Mouse (Mus musculus): ENCODE measurements around the gene Tmem210. TPM values are rescaled to one million over a fixed set of nuclear protein-coding genes. Genes with fewer than 3 reads are reported as not detected.

Tmem210 gene
- polyA plus RNA-seq, 1 experiment from 2014 or later, result not detected

DNA sequence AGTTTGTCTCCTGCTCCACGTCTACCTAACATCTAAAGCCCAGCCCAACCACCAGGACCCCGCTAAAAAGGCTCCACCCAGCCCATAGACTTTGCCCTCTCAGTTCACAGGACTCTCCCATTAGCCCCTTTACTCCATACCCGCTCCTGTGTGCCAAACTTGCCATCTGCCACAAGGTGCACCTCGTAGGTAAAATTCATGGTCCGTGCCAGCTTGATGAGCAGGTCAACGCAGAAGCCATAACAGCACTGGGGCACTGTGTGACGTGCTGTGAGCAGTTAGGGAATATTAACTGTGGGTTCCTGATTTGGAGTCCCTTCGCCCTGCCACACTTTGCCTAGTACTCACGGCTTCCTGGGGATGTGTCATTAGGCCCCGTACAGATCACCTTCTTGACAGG, 10.1 kb downstream of the Tmem210 start:
- no peak overlapping the region for H3K4me2 ChIP-seq (ENCODE audit: low read length)
- H3K4me1 ChIP-seq (ENCODE audit: control insufficient read depth, insufficient read depth, low read length), result no peaks in the 10 kb centered on the region
- no peaks in the 10 kb centered on the region for H3K9me3 ChIP-seq (replicated peaks; ENCODE audit: control insufficient read depth, low read length)
- peaks cover 3% of the 10 kb centered on the region; the same call in 1 of the 2 replicates for H3K27me3 ChIP-seq (replicated peaks; ENCODE audit: control insufficient read depth, insufficient read depth, low read length)
- H3K27ac ChIP-seq (ENCODE audit: low read depth, low read length), result no peak overlapping the region
- H3K9ac ChIP-seq (ENCODE audit: low read length), result no peak overlapping the region
- ATAC-seq (no peak), DNase-seq (ENCODE audit: low spot score) (no peak)
- H3K4me3 ChIP-seq (ENCODE audit: low read depth, low read length), result no peak overlapping the region
- WGBS, result 85% methylated on average over 10 of the region's 10 CpGs
- no peaks in the 10 kb centered on the region for H3K36me3 ChIP-seq (ENCODE audit: control insufficient read depth, insufficient read depth, low read length)

DNA sequence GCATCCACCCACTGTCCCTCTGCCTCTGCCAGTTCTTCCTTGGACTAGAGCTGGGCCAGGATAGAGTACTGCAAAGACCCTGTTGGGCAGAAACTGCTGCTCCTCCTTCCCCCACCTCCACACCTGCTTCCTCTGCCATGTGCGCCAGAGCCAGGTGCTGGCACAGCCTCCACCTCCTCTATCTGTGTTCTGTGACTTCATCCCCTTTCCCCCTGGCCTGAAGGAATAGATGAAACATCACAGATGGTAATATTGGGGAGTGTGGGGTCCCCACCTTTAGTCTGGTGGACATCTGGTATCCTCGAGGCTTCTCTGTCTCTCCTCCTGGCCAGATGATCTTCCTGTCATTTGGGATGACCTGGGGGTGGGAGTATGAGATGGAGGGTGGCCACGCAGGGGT, 15.5 kb downstream of the Tmem210 start:
- Histone ChIP-seq H3K9ac (ENCODE audit: low read length) (no peak overlapping the region), H3K4me1 (ENCODE audit: control insufficient read depth, insufficient read depth, low read length) (peaks cover 2% of the 10 kb centered on the region; the same call in 1 of the 2 replicates), H3K4me3 (ENCODE audit: low read depth, low read length) (no peak overlapping the region), H3K4me2 (ENCODE audit: low read length) (no peak overlapping the region), H3K9me3 (replicated peaks; ENCODE audit: control insufficient read depth, low read length) (no peaks in the 10 kb centered on the region), H3K36me3 (ENCODE audit: control insufficient read depth, insufficient read depth, low read length) (no peaks in the 10 kb centered on the region), H3K27me3 (replicated peaks; ENCODE audit: control insufficient read depth, insufficient read depth, low read length) (peaks cover 14% of the 10 kb centered on the region), H3K27ac (ENCODE audit: low read depth, low read length) (no peak overlapping the region)
- ATAC-seq (no peak), DNase-seq (ENCODE audit: low spot score) (no peak)
- WGBS, result 72% methylated on average over 3 of the region's 3 CpGs

DNA sequence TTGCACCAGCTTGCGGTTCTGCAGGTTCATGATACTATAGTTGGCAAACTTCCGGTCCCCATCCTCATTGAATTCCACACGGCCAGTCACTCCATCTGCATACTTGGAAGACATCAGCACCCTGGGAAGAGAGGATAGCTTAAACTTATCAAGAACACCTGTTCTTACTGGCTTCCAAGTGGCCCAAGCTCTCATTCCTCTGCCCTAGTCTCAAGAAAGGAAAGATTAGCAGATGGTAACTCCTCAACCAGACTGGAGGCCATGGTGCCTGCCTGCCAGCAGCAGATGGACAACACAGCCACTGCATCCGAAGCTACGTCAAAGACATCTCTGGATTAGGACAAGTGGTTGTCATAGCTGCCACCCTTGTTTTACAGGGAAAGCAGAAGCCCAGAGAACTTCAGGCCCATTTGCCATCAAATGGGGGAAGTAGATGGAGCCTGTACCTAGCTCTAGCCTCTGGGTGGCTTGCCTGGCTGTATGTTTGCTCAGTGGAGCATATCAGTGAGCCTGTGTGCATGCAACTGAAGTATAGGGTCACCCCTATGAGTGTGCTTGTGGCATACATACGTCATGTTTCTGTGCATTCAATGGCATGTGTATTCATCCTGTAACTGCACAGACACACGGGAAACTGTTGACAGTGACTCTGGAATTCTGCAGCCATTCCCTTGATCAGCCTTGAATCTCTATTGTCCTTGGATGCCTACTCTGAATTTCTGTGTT, 16.1 kb downstream of the Tmem210 start:
- Histone ChIP-seq H3K9me3 (replicated peaks; ENCODE audit: control insufficient read depth, low read length) (no peaks in the 10 kb centered on the region), H3K9ac (ENCODE audit: low read length) (no peak overlapping the region; the same call in 1 of the 2 replicates), H3K4me3 (ENCODE audit: low read depth, low read length) (peak overlapping the region; percentile 46), H3K27me3 (replicated peaks; ENCODE audit: control insufficient read depth, insufficient read depth, low read length) (peaks cover 19% of the 10 kb centered on the region), H3K4me2 (ENCODE audit: low read length) (peak overlapping the region; percentile 81), H3K36me3 (ENCODE audit: control insufficient read depth, insufficient read depth, low read length) (no peaks in the 10 kb centered on the region), H3K27ac (ENCODE audit: low read depth, low read length) (no peak overlapping the region), H3K4me1 (ENCODE audit: control insufficient read depth, insufficient read depth, low read length) (peaks cover 2% of the 10 kb centered on the region; the same call in 1 of the 2 replicates)
- DNase-seq (ENCODE audit: low spot score) (no peak), ATAC-seq (0 out of 2 replicates have a peak, but pooled peaks have one; percentile 11)
- 77% methylated on average over 7 of the region's 7 CpGs for WGBS

DNA sequence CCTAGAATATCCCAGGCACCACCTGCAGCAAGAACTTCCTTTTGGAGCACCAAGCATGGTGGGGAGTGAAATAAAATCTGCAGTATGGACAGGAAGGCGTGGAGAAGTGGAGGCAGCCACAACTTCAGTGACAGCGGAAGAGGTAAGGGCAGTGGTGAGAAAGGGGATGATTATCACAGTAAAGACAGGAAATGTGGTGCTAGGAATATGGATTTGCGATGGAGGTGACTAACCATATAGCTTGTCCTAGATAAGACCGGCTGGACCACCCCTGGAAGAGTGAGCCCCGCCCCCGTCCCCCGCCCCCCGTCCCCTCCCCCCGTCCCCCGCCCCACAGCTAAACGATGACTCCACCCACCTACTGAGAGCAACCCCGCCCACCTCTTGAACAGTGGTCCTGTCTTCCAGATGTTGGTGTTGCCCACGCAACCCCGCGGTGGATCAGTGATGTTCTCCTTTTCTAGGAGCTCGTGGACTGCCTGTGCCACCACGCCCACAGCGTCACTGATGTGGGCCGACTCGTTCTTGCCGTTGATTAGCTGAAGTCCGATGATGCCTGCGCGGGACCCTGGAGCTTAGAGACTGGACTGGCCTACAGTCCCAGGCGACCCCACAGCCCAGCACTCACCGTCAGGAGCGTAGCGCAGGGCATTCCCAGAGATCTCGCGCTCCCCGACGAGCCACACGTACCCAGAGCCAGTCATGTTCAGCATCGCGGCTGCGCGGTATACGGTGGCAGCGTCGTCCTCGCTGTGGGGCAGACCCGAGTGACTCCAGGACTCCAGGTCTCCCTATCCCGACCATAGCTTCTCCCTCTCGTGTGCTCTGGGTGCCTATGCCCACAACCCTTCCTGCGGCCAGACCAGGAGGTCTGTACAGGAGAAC, 17.0 kb downstream of the Tmem210 start:
- no peaks in the 10 kb centered on the region for H3K9me3 ChIP-seq (replicated peaks; ENCODE audit: control insufficient read depth, low read length)
- peak; percentile 85 for ATAC-seq
- H3K4me1 ChIP-seq (ENCODE audit: control insufficient read depth, insufficient read depth, low read length), result peaks cover 2% of the 10 kb centered on the region; the same call in 1 of the 2 replicates
- DNase-seq (ENCODE audit: low spot score), result peak; percentile 77
- peak overlapping the region; percentile 46 for H3K4me3 ChIP-seq (ENCODE audit: low read depth, low read length)
- no peaks in the 10 kb centered on the region for H3K36me3 ChIP-seq (ENCODE audit: control insufficient read depth, insufficient read depth, low read length)
- H3K27ac ChIP-seq (ENCODE audit: low read depth, low read length), result no peak overlapping the region
- peak overlapping the region; percentile 81 for H3K4me2 ChIP-seq (ENCODE audit: low read length)
- H3K27me3 ChIP-seq (replicated peaks; ENCODE audit: control insufficient read depth, insufficient read depth, low read length), result peaks cover 24% of the 10 kb centered on the region
- 1% methylated on average over 44 of the region's 45 CpGs for WGBS
- peak overlapping the region; percentile 72 for H3K9ac ChIP-seq (ENCODE audit: low read length)

DNA sequence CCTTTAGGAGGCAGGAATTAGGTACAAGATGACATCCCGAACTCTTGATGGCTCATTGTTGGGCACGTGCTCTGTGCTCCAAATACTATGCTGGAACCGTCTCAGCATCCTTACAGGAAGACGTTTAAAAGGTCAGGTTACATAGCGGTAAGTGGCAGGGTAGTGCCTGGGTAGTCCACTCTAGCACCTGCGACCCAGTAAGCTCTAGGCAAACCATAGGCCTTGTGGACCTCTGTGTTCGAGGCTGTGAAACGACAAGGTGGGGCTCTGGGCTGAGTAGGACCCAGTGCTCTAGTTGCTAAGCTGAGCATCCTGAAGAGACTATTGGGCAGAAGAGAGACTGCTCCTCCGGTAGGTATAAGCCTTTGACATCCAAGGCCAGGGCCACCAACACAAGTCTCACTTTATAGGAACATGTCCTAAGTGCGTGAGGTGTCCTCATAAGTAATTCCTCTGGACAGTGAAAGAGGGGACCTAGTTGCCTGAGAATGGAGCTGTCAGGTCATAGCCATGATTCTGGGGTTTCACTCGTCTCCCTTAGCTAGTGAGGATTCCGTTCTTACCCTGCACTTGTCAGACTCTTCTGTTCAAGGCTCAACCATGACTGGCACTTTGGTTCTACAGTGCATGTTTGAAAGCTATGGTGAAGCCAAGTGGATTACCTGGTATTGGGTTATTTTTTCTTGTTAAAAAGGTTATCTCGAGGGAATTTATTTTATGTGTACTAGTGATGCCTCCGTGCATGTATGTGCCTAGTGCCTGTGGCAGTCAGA, 17.8 kb downstream of the Tmem210 start:
- Histone ChIP-seq H3K4me2 (ENCODE audit: low read length) (peak overlapping the region; percentile 81), H3K27ac (ENCODE audit: low read depth, low read length) (no peak overlapping the region), H3K4me1 (ENCODE audit: control insufficient read depth, insufficient read depth, low read length) (peaks cover 2% of the 10 kb centered on the region; the same call in 1 of the 2 replicates), H3K27me3 (replicated peaks; ENCODE audit: control insufficient read depth, insufficient read depth, low read length) (peaks cover 33% of the 10 kb centered on the region), H3K4me3 (ENCODE audit: low read depth, low read length) (peak overlapping the region; percentile 46), H3K36me3 (ENCODE audit: control insufficient read depth, insufficient read depth, low read length) (no peaks in the 10 kb centered on the region), H3K9me3 (replicated peaks; ENCODE audit: control insufficient read depth, low read length) (no peaks in the 10 kb centered on the region), H3K9ac (ENCODE audit: low read length) (peak overlapping the region; percentile 72)
- ATAC-seq (no peak), DNase-seq (ENCODE audit: low spot score) (no peak)
- WGBS, result 51% methylated on average over 14 of the region's 14 CpGs

DNA sequence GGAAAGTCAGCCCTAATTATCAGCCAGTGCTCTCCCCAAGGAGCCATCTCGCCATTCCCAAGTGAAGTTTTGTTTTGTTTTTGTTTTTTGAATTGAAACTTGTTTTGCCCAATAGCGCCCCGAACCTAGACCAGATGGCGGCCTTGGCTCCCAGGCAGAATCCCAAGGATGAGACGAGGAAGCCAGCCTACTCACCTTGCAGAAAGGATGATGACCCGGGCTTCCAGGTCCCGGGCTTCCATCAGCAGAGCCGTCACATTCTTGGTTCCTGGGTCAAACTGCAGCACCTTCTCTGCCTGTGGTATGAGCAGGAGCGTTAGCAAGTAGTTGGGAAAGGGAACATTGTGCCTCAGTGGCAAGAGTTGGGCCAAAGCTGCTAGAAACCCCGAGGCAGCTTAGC, 22.2 kb downstream of the Tmem210 start:
- ATAC-seq, result no peak
- Histone ChIP-seq H3K4me2 (ENCODE audit: low read length) (no peak overlapping the region), H3K4me1 (ENCODE audit: control insufficient read depth, insufficient read depth, low read length) (no peaks in the 10 kb centered on the region), H3K36me3 (ENCODE audit: control insufficient read depth, insufficient read depth, low read length) (no peaks in the 10 kb centered on the region), H3K27me3 (replicated peaks; ENCODE audit: control insufficient read depth, insufficient read depth, low read length) (peaks cover 66% of the 10 kb centered on the region), H3K4me3 (ENCODE audit: low read depth, low read length) (no peak overlapping the region), H3K27ac (ENCODE audit: low read depth, low read length) (no peak overlapping the region), H3K9ac (ENCODE audit: low read length) (no peak overlapping the region), H3K9me3 (replicated peaks; ENCODE audit: control insufficient read depth, low read length) (no peaks in the 10 kb centered on the region)
- DNase-seq (ENCODE audit: low spot score), result no peak
- WGBS, result 56% methylated on average over 10 of the region's 10 CpGs

DNA sequence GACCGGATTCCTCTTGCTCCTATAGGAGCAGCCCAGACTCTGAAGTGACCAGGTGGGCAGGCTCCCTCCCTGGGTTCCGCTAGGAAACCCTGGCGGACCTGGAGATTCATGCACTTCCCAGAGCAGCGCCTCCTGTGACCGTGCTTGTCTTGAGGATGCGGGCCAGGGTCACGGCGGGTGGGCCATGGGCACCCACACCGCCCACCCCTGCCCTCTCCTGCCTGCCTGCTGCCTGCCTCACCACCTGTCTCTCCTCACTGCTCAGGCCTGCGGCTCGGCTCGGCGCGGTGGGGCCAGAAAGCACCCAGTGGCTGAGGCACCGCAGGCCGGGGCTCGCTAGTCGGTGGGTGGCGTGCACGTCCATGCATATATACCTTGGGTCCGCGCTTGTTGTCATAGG, 23.0 kb downstream of the Tmem210 start:
- H3K27me3 ChIP-seq (replicated peaks; ENCODE audit: control insufficient read depth, insufficient read depth, low read length), result peaks cover 69% of the 10 kb centered on the region
- H3K27ac ChIP-seq (ENCODE audit: low read depth, low read length), result no peak overlapping the region
- H3K9ac ChIP-seq (ENCODE audit: low read length), result no peak overlapping the region
- H3K36me3 ChIP-seq (ENCODE audit: control insufficient read depth, insufficient read depth, low read length), result no peaks in the 10 kb centered on the region
- no peaks in the 10 kb centered on the region for H3K4me1 ChIP-seq (ENCODE audit: control insufficient read depth, insufficient read depth, low read length)
- DNase-seq (ENCODE audit: low spot score), result no peak
- H3K4me3 ChIP-seq (ENCODE audit: low read depth, low read length), result no peak overlapping the region
- no peaks in the 10 kb centered on the region for H3K9me3 ChIP-seq (replicated peaks; ENCODE audit: control insufficient read depth, low read length)
- no peak for ATAC-seq
- H3K4me2 ChIP-seq (ENCODE audit: low read length), result no peak overlapping the region
- WGBS, result under 1% methylated on average over 22 of the region's 22 CpGs

DNA sequence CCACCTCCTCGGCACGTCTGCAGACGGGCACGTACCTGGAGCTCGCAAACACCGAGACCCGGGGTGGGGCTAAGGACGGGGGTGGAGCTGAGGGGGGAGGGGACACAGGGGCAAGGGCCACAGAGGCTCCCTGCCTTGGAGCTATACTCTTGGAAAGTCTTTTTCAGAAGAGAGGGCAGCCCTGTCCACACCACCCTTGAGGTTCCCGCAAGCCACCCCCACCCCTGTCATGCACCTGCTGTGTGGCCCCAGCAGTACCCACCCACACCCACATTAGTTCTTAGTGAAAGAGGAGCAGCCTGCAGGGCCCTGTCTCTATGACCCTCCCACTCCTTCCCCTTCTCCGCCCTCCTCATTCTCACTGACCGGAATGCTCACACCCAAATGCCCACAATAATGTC, 23.5 kb downstream of the Tmem210 start:
- Histone ChIP-seq H3K27ac (ENCODE audit: low read depth, low read length) (no peak overlapping the region), H3K36me3 (ENCODE audit: control insufficient read depth, insufficient read depth, low read length) (no peaks in the 10 kb centered on the region), H3K4me2 (ENCODE audit: low read length) (no peak overlapping the region), H3K4me3 (ENCODE audit: low read depth, low read length) (no peak overlapping the region), H3K4me1 (ENCODE audit: control insufficient read depth, insufficient read depth, low read length) (no peaks in the 10 kb centered on the region), H3K27me3 (replicated peaks; ENCODE audit: control insufficient read depth, insufficient read depth, low read length) (peaks cover 71% of the 10 kb centered on the region), H3K9ac (ENCODE audit: low read length) (no peak overlapping the region), H3K9me3 (replicated peaks; ENCODE audit: control insufficient read depth, low read length) (no peaks in the 10 kb centered on the region)
- WGBS, result 3% methylated on average over 11 of the region's 11 CpGs
- DNase-seq (ENCODE audit: low spot score) (no peak), ATAC-seq (no peak)

Data from forebrain, embryonic 14.5 days (tissue).